Mouse (Mus musculus) spleen, postnatal 4 days (tissue): Measurements from ENCODE around the gene Trabd2b.

Experiments
- DNase-seq, 2 experiments: peaks; one replicate each; pipeline ENCODE4 v3.0.0; 2022; ENCODE audit warnings: low spot score in 2 of 2

The Trabd2b gene

DNA sequence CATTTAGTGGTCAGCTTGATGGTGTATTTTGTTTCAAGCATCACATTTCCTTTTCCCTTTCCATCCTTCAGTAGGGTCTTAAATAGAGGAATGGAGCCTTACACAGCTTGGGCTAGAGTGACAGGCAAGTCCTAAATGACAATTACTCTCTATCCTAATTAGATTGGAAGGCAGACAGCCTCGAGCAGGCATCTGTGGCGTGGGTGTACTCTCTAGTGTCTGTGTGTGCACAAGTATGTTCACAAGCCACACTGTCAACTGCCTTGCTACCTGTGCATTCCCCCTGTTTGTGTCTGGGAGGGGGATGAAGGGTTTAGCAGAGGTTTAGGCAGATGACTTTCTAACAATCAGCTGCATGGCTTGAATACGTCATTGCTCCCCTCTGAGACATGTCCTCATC is 6.7 kb upstream of the Trabd2b start:
- no peak for DNase-seq

DNA sequence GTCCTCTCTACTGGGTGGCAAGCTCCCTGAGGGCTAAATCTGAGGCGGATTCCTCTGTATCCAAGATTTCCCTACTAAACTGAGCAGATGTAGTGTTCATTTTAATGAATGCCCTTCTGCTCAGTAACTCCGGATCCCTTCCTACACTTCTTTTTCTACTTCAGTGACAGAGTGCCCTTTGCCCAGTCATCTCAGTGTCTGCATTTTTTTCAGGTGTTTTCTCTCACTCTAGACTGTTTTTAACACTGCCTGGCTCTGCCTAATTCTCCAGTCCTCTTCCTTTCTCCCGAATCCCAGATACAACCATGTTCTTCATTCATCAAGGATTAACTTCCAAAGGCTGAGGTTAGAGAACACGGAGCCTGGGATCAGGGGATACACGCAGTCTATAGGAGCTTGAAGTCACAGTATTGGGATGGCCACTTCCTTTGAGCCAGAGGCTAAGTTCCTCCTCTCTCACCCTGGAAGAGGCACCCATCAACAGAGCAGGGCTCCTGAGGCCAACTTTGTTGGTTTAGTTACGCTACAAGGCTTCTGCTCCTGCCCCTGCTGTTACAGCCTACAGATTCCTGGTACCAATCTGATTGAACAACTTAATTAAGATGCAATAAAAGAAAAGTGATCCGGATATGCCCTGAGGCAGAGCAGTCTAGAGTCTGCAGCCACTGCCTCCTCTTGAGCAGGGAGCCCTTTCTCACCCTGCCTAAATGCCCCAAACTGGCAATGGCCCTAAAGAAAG is 4.4 kb upstream of the Trabd2b start:
- no peak for DNase-seq

DNA sequence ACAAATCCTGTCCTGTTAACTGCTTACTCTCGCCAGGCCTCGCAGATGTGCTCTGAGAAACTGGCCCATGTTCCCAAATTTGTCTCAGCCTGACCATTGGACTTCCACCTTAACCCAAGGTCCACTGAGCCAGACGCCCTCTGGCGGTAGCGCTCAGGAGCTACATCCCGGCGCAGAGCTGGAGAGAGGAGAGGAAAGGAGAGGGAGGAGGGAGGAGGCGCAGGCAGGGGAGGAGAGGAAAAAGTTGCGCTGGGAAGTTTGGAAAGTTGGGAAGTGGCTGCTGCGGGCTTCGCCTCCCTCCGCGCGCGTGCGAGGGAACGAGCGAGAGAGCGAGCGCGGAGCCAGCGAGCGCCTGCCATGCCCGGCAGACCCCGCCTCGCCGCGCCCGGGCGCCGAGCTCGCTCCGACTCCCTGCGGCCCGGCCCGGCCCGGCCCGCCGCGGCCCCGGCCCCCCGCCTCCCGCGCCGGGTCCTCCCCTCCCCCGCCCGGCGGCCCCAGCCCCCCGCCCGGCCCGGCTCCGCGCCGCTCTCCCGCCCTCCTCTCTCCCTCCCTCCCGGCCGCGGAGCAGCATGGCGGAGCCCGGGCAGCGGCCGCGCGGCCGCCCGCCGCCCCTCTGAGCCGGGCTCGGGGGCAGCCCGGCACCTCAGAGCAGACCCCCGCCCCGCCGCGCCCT is 706 bp upstream of the Trabd2b start:
- peak; percentile 54 to 77 for DNase-seq

DNA sequence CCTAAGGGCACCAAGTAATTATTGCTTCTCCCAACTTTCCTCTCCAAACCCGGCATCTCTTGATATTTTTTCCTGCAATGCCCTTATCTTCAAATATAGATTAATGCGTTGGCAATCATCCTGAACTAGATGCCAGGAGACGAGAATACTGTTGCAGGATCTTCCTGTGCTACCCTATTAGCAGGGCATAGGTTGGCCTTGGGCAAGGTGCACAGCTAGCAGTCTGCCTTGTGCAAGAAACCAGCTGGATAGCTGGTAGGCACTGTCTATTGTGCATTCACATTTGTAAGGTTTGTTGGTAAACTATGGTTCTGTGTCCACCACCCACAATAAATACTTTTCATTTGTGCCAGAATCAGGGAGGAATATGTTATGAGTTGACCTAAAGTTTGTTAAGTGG is 992 bp downstream of the Trabd2b start:
- no peak for DNase-seq

DNA sequence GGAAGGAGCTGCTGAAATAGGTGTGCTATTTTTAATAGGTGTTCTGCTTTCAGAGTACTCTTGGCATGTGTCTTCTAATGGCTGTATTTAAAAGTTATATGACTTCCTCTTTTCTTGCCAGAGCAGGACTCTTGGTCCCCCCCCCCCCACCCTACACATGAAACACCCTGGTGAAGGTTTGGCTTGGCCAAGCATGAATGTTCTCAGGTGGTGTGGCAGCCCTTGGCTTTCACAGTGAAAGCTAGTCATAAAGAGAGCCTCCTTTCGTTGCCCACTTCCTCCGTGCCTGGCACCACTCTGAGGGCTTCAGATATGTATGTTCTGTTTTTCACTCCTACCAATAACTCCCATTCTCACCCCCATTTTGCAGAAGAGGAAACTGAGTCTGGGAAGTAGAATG is 1.8 kb downstream of the Trabd2b start:
- no peak for DNase-seq

DNA sequence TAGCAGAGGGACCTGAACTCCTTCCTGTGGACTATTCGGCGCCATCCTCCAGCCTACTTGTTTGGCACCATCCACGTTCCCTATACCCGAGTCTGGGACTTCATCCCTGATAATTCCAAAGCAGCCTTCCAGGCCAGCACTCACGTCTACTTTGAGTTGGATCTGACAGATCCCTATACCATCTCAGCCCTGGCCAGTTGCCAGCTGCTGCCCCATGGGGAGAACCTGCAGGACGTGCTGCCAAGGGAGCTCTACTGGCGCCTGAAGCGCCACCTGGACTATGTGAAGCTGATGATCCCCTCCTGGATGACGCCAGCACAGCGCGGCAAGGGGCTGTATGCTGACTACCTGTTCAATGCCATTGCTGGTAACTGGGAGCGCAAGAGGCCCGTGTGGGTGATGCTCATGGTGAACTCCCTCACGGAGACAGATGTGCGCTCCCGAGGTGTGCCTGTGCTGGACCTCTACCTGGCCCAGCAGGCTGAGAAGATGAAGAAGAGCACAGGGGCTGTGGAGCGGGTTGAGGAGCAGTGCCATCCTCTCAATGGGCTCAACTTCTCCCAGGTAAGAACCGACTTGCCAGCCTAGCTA is 2.5 kb downstream of the Trabd2b start:
- peak in 1 of 2 experiments; percentile 59 for DNase-seq

DNA sequence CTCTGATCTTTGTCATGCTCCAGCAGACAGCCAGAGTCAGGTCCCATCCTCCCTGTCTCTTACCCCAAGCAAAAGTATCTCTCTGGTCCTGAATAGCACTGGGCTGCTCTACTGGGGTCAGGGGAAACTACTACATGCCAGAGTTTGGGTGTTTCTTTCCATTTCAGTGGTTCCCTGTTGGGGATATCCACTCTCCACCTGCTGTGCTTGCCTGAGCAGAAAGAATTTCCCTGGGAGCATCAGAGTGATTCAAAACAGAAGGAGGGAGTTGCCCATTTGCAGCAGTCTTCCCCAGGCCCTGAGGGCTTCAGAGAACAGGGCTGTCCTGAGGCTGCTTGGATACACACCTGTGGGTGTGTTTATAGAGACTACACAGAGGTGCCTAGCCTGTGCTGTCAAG is 3.0 kb downstream of the Trabd2b start:
- no peak for DNase-seq

DNA sequence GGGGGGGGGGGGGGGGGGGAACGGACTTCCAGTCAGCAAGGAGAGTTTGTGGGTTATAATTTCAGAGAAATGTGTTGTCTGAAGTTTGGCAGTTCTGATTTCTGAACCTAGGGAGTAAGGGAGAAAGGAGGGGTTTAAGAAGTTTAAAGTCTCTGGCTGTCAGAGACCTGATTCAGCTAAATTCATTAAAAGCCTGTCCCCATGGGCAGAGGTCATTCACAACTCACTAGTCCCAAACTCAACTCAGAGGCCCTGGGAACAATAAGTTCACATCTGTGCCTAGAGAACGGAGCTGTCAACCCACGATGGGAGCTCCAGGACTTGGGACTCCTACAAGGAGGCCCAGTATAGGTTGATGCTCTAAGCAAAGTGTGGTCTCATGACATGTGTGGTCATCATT is 3.5 kb downstream of the Trabd2b start:
- no peak for DNase-seq

DNA sequence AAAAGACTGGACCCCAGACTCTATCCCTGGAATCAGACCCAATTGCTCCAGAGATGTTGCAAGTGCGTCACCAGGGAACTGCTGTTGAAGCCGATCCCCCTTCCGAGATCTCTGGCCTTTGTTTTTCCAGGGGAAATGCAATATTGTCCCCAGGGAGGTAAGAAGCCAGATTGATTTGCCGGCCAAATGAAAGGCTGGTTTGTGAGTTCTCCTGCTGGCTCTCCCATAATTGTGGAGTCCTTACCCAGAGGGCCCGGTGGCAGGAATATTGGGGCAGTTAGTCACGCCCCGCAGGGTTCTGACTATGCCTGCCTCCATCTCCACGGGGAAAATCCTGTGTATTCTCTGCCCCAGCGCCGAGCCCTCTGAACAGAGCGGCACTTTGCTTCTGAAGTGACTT is 3.9 kb downstream of the Trabd2b start:
- DNase-seq: no peak

DNA sequence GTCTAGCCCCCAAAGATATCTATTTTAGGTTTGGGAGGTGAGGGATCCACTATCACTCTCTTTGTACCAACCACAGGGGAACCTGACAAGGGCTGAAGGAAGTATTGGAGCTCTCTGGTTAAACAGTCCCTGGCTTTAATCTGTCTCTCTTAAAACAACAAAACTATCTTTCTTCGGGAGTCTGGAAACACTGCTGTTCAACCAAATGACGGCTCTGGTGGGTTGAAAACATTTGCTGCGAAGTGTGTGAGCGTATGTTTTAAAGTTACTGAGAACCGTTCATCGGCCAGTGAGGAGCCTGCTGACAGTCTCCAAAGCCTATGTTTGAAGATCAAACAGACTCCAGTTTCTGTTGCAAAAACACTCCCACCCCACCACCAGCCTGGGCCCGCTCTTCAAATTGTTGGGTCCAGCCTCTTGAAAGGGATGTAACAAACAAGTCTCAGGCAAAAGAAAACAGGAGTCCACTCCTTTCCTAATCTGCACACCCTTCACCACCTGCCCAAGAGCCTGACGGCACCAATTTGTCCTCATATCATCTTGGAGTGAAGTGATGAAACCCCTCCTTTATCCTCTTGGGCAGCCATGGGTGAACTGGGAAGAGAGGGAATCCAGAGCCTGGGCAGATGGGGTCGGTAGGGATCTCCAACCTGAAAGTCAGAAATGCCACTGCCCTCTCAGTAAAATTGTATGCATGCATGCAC is 4.6 kb downstream of the Trabd2b start:
- no peak for DNase-seq

DNA sequence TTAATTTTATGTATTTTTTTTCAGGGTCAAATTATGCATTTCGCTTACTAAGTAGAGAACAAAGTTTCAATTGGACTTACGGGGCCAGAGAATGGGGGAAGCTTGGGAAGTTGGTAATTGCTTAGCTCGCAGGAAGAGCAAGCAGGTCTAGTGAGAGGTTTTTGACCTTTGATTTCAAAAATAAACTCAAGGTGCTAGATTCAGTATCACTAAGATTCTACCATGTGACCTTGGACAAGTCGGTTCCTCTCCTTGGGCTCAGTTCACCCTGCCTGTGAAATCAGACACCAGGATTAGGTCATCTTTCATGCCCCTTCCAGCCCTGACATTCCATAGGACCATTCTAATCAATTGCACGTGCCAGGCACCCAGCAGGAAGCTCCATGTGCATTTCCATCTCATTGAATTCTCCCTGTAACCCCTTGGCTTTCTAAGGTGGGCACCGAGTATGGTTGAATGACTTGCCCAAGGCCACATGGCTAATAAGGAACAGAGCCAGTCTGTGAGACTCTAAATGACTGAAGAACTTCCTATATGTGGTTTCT is 5.4 kb downstream of the Trabd2b start:
- DNase-seq: no peak

DNA sequence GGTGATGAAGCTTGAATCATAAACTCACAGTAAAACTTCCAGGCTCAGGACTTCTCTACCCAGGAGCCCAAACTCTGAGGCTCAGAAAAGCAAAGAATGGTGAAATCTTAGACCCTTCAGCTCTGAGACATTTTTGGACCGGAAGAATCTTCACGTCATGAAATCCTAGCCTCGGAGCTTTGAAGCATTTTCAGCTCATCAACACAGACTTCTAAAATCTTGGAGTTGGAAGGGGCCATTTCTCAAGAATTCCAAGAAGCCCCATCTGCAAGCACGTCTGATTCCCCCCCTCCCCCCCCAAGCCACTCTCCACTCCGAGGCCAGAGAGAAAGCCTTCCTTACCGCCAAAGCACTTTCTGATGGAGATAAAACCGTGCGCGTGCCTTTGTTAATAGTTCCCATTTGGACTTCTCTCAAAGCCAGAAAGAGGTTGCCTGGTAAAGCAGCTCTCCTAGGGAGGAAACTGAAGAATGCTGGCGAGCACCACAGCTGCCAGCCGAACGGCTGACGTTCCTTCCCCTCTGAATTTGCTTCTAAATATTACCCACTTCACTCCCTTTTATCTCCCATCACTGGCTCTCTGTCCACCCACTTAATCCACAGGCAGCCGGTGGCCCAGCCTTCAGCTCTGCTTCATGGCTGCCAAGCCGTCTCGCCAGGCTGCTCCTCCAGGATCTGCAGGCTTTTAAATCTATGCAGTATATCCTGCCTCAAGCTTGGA is 9.6 kb downstream of the Trabd2b start:
- DNase-seq: no peak

DNA sequence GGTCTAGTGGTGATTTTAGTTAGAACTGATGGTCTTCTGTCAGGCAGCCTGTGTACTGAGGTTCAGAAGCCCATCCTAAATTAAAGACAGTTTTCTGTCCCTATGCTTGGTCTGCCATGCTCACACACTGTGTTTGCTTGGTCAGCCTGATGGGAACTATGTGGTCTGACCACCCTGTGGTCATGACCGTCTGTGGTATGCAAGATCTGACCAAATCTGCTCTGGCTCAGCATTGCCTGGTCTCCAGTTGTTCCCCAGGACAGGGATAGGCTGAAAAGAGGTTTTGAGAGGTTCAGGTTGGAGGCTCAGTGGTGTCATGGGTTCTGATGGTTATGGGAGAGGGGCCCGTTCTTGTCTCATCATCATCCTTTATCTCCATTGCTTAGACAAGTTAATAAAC is 13.6 kb downstream of the Trabd2b start:
- DNase-seq: no peak

DNA sequence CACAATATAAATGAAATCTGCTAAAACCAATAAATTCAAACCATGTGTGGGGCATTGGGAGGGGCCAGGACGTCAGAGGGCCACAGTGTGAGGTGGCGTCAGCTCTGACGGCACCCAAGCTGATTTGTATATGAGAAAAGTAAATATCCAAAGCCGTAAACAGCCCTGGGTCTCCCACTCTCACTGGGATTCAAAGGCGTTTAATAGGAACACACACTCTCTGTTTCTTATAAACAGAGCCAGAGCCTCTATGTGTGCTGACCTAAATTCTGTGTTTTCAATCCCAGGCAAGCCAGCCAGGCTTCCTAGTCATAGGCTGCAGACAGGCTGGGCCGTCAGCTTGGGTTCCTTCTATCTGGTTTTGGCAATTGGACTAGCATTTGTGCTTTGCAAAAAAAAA is 16.6 kb downstream of the Trabd2b start:
- DNase-seq: no peak

DNA sequence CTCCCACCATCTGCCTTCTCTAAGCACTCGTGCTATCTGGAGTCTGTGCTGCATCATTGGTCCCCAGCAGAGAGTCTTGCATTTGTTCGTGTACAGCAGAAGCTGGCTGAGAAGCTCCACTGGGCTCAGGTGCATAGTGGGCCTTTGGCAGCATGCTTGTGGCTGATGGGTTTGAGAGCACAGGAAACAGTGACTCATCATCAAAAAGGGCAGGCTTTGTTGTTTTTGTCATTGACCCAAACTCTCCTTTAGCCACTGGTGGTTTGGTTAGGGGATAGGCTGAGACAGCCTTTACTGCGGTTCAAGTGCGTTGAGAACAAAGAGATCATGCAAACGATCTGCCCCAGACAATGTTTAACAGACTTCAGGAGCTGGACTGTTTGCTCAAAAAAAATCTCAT is 19.3 kb downstream of the Trabd2b start:
- no peak for DNase-seq

DNA sequence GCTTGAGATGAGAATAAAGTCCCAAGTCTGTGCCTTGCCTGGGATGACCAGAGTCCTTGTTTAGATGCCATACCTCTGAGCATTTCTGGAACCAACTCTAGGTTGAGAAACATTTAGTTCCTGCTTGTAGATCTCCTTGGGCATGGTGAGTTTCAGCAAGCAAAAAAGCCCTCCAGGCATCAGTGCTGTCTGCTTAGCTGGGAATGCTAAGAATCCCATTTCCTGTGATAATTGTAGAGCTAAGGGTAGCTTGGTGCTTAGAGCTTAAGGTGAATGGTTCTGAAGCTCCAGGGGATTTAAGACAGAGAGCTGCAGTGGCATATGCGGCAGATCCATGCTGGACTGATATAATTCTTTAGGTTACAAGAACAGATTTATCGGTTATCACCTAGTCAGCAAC is 26.2 kb downstream of the Trabd2b start:
- no peak for DNase-seq

DNA sequence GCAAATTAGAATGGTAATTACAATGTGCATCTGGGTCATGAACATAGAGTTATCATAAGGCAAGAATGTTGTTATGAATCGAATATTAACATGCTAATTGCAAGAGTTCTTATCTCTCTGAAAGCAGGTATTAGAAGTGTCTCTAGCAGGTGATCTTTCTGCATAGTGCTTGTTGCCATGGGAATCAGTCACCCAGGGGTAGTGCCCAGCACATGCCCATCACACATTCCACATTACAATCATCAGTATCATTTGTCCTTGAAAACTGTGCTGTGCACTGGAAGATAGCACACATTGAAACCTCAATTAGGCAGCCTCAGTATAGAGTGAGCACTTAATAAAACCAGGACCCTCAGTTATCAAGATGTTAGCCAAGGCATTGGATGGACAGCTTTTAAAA is 26.9 kb downstream of the Trabd2b start:
- no peak for DNase-seq

DNA sequence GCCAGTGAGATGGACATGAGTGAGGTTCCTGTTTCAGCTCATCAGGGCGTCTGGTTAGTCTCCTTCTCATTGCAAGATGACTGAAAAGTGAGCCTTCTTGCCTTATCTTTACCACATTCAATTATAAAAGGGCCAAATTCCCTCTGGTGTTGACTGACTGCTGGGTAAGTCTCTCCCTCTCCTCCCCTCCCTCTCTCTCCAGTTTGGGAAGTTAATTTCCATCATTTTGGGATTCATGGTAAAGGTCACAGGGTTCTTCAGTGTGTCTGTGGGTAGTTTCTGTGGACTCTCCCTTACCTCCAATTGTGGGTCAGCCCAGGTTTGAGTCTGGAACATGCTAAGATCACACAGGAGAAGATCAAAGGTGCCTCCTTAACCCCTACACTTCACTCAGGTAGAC is 28.2 kb downstream of the Trabd2b start:
- no peak for DNase-seq

DNA sequence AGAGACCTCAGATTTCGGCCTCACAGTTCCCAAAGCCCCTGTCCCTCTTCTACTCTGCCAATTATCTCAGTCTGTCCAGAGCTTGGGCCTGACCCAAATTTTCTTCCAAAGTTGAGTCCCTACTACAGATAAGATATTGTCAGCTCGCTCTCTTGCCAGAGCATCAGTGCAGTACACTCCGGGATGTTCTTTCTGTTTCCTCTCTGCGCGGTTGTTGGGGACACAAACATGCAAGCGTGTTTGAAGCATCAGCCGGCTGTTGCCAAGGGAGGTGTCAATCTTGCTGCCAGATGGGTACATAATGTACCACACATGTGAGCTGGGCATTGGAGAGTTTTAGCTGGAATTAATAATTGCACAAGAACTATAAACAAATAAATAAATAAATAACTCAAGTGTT is 28.9 kb downstream of the Trabd2b start:
- no peak for DNase-seq

DNA sequence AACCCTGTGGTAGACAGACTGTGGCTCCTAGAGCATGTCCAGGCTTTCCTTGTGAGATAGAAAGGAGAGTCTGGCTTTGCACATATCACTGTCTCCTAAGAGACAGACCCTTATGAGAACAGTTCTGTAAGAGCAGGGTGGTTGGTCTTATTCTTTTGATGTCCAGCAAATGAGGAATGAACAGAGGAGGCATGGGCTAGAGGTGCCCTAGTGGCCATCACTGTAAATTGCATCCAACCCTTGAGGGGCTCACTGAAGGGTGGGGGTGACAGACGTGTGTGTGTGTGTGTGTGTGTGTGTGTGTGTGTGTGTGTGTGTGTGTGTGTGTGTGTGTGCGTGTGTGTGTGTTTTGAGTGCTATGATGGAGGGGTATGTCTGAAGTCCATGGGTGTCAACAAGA is 32.2 kb downstream of the Trabd2b start:
- no peak for DNase-seq

DNA sequence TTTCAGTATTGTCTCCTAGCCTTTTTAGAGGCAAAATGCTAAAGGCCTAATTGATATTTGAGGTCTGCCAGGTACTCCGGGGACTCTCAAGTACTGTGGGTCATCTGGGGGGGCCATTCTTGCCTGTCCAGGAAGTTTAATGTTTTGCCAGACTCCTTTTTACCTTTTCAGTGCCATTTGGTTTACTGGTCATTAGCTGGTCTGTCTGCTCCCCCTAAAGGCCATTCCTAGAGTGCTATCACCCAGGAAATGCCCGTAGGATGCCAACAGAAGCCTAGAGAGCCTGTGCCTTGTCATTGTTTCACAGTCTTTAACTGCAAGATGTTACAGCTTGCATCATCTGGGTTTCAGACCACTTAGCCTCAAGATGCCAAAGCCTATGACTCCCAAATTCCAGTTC is 35.7 kb downstream of the Trabd2b start:
- no peak for DNase-seq

DNA sequence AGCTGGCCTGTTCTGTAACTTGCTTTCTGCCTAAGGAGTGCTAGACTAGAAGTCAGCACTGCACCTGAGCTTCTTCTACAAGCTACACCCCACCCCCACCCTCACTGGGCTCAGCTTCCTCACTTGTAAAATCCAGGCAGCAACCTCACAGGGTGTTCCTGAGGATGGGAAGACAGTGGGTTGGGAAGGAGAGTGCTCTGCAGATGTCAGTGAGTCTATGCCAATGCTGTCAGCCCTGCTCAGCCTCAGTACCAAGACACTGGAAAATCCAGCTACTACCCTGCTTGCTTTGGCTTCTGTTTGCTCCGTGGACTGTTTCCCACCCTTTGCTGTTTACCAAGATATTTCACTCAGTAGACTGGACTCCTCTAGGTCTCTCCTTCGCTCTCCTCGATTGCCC is 36.1 kb downstream of the Trabd2b start:
- no peak for DNase-seq
